In genomic region chr3:90427574-90427973, GRCm38 (mm10) we compare ENCODE assay signal across 23 mouse cellular contexts. TPM values are rescaled to one million over a fixed set of nuclear protein-coding genes. Genes with fewer than 3 reads are reported as not detected.
A peak's percentile ranks its signal among the peaks of the same experiment; 100 is the strongest.
DNase-seq lines count a peak whose midpoint lies in the region; ATAC-seq and TF ChIP-seq lines count a peak whose summit lies in the region.
"Had no signal": no experiment of that assay in that cellular context is flagged by ENCODE, and none has a peak within 500 bp of the region (broad histone marks: within the 10 kb centered on the region; RNA-seq: fewer than 3 reads in every experiment).

No protein-coding gene starts in this region.

- no peaks in the 10 kb centered on the region for H3K27me3 ChIP-seq in stomach, postnatal 0 days (ENCODE audit: control insufficient read depth, insufficient read depth, low read length)
- no peaks in the 10 kb centered on the region for H3K27me3 ChIP-seq in intestine, embryonic 16.5 days (replicated peaks; ENCODE audit: control insufficient read depth, insufficient read depth, low read length)
- H3K27me3 ChIP-seq: embryonic facial prominence, embryonic 12.5 days; forebrain, embryonic 12.5 days; heart, embryonic 12.5 days; midbrain, embryonic 15.5 days had no signal

- ATAC-seq in stomach, postnatal 0 days (ENCODE audit: low FRiP score, low TSS enrichment): peak; percentile 45
- ATAC-seq in intestine, embryonic 16.5 days: no peak
- ATAC-seq: activated CD4-positive, CD25-positive, alpha-beta regulatory T cell, adult 4 months; hindbrain, postnatal 0 days; intestine, postnatal 0 days; midbrain, embryonic 15.5 days had no signal

- 86% methylated on average over 1 of the region's 1 CpGs for WGBS in stomach, postnatal 0 days
- WGBS in intestine, embryonic 16.5 days: 92% methylated on average over 1 of the region's 1 CpGs

- no peak overlapping the region for H3K4me3 ChIP-seq in stomach, postnatal 0 days (ENCODE audit: low read depth, low read length)
- no peak overlapping the region for H3K4me3 ChIP-seq in intestine, embryonic 16.5 days (ENCODE audit: low read length)
- H3K4me3 ChIP-seq: embryonic facial prominence, embryonic 12.5 days; forebrain, embryonic 12.5 days; heart, embryonic 12.5 days; midbrain, embryonic 15.5 days; myocyte had no signal

- H3K4me2 ChIP-seq in stomach, postnatal 0 days (replicated peaks; ENCODE audit: low read depth): no peak overlapping the region
- H3K4me2 ChIP-seq in intestine, embryonic 16.5 days (ENCODE audit: low read depth, low read length): no peak overlapping the region
- H3K4me2 ChIP-seq: embryonic facial prominence, embryonic 12.5 days; forebrain, embryonic 12.5 days; heart, embryonic 12.5 days; midbrain, embryonic 15.5 days had no signal

- peaks cover 2% of the 10 kb centered on the region for H3K36me3 ChIP-seq in stomach, postnatal 0 days (ENCODE audit: control insufficient read depth, insufficient read depth, low read length)
- H3K36me3 ChIP-seq in intestine, embryonic 16.5 days (ENCODE audit: control insufficient read depth, insufficient read depth, low read length): peaks cover 2% of the 10 kb centered on the region; the same call in 1 of the 2 replicates

- no peak overlapping the region for H3K9ac ChIP-seq in stomach, postnatal 0 days (ENCODE audit: low read length)
- no peak overlapping the region for H3K9ac ChIP-seq in intestine, embryonic 16.5 days (ENCODE audit: low read depth, low read length)
- H3K9ac ChIP-seq: embryonic facial prominence, embryonic 12.5 days; forebrain, embryonic 12.5 days; heart, embryonic 12.5 days; midbrain, embryonic 15.5 days had no signal

- TF ChIP-seq CTCF in stomach, postnatal 0 days (IDR thresholded peaks at IDR 0.05; ENCODE audit: low read depth): no peak

- H3K4me1 ChIP-seq in stomach, postnatal 0 days (replicated peaks; ENCODE audit: control insufficient read depth, insufficient read depth): 0 out of 2 replicates have a peak, but pooled peaks cover 6% of the 10 kb centered on the region
- H3K4me1 ChIP-seq in intestine, embryonic 16.5 days (ENCODE audit: control insufficient read depth, insufficient read depth, low read length): peaks cover 24% of the 10 kb centered on the region

- no peak overlapping the region for H3K27ac ChIP-seq in stomach, postnatal 0 days (replicated peaks)
- H3K27ac ChIP-seq in intestine, embryonic 16.5 days (ENCODE audit: low read length): no peak overlapping the region
- H3K27ac ChIP-seq: embryonic facial prominence, embryonic 12.5 days; forebrain, embryonic 12.5 days; hindbrain, postnatal 0 days; midbrain, embryonic 15.5 days had no signal

- no peak for TF ChIP-seq EP300 in stomach, postnatal 0 days (optimal IDR thresholded peaks at IDR 0.05)

- no peaks in the 10 kb centered on the region for H3K9me3 ChIP-seq in stomach, postnatal 0 days (ENCODE audit: control insufficient read depth, low read length)
- H3K9me3 ChIP-seq in intestine, embryonic 16.5 days (ENCODE audit: control insufficient read depth, low read length): no peaks in the 10 kb centered on the region
- H3K9me3 ChIP-seq: embryonic facial prominence, embryonic 12.5 days; forebrain, embryonic 12.5 days; heart, embryonic 12.5 days; midbrain, embryonic 15.5 days had no signal

- DNase-seq in kidney, adult 18-20 months: peak; percentile 21
- no peak for DNase-seq in kidney, adult 11 months
- DNase-seq in lung, postnatal 36 days: peak; percentile 22
- DNase-seq in lung, postnatal 25 days (ENCODE audit: low spot score): no peak
- DNase-seq in fibroblast of lung, adult 2 months (ENCODE audit: low read depth): peak; percentile 12
- DNase-seq in stomach, postnatal 0 days (ENCODE audit: low spot score): no peak
- DNase-seq in thymus, adult 18-20 months: no peak
- DNase-seq: adrenal gland, postnatal 10 days; B cell, adult 2 months; cerebellum, adult 2 months; cerebellum, postnatal 25 days; lung, postnatal 14 days; thymus, adult 2 months; thymus, postnatal 4 days had no signal

RNA-seq across cellular contexts. Expression of gene Ints3, which starts 5.8 kb away (rescaled TPM):
- 9.2 and 9.7 TPM in 2 replicates for polyA plus RNA-seq in stomach, postnatal 0 days (2015; fragmentation: Nextera tagmentation; extraction: Ambion mirVana)
- 20.2 and 22.1 TPM in 2 replicates for polyA plus RNA-seq in intestine, embryonic 16.5 days (2015; fragmentation: Nextera tagmentation; extraction: Ambion mirVana)

RNA-seq across cellular contexts. Expression of gene Slc27a3, which starts 37.8 kb away (rescaled TPM):
- 4.7 and 5.3 TPM in 2 replicates for polyA plus RNA-seq in stomach, postnatal 0 days (2015; fragmentation: Nextera tagmentation; extraction: Ambion mirVana)
- polyA plus RNA-seq in intestine, embryonic 16.5 days (2015; fragmentation: Nextera tagmentation; extraction: Ambion mirVana): 8.4 and 8.6 TPM in 2 replicates

RNA-seq across cellular contexts. Expression of gene Npr1, which starts 38.1 kb away (rescaled TPM):
- 3.0 and 3.6 TPM in 2 replicates for polyA plus RNA-seq in stomach, postnatal 0 days (2015; fragmentation: Nextera tagmentation; extraction: Ambion mirVana)
- 5.6 and 6.6 TPM in 2 replicates for polyA plus RNA-seq in intestine, embryonic 16.5 days (2015; fragmentation: Nextera tagmentation; extraction: Ambion mirVana)
- polyA plus RNA-seq: activated CD4-positive, CD25-positive, alpha-beta regulatory T cell, adult 4 months had no signal

RNA-seq across cellular contexts. Expression of gene Ilf2, which starts 48.4 kb away (rescaled TPM):
- 55.9 and 57.6 TPM in 2 replicates for polyA plus RNA-seq in stomach, postnatal 0 days (2015; fragmentation: Nextera tagmentation; extraction: Ambion mirVana)
- 125 and 140 TPM in 2 replicates for polyA plus RNA-seq in intestine, embryonic 16.5 days (2015; fragmentation: Nextera tagmentation; extraction: Ambion mirVana)

Comparison
In these comparisons a context has a peak if more than half of its experiments do, and no peak if none do; other contexts are left out.
1. DNase-seq: peak in kidney, adult 18-20 months (single experiment), lung, postnatal 36 days (single experiment) and fibroblast of lung, adult 2 months (single experiment); none in kidney, adult 11 months (single experiment), lung, postnatal 25 days (single experiment), stomach, postnatal 0 days (single experiment) and thymus, adult 18-20 months (0 of 2).